Mouse (Mus musculus) lung, postnatal 0 days (tissue): ENCODE data around the gene Gadd45a.

Source experiments
- CTCF ChIP-seq: IDR thresholded peaks from 2 replicates; pipeline ENCODE4 v1.5.1; 2016; ENCODE audit warnings: antibody characterized with exemption, mild to moderate bottlenecking
- EP300 ChIP-seq: IDR thresholded peaks from 2 replicates; pipeline ENCODE4 v1.6.1; 2016; ENCODE audit warnings: antibody characterized with exemption, mild to moderate bottlenecking, control low read depth

DNA sequence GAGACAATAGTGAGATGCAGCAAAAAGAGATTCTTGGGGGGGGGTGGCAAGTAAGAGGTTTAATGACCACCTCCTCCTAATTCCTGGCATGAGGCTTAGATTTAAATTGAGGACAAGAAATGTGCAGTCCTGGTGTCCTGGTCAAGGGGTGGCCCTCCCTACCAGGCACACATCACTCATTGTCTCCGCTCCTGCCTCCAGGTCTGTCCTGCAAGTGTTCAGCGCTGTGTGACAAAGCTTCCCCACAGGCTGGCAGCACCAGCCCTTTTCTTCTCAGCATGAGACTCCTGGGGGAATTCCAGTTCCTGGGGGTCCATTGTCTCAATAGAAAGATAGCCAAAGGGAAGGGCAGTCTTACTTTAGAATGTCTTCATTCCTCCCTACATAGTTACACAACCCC, 6.8 kb downstream of the Gadd45a start:
- TF ChIP-seq CTCF, result no peak
- no peak for TF ChIP-seq EP300
